Mouse (Mus musculus) kidney, embryonic 15.5 days (tissue): ENCODE results near the gene Myl4. TPM values are rescaled to one million over a fixed set of nuclear protein-coding genes. Genes with fewer than 3 reads are reported as not detected.
A peak's percentile ranks its signal among the peaks of the same experiment; 100 is the strongest.

Source experiments
- ATAC-seq: fragments of 200-750 bp; cut with Nextera tagmentation; replicated peaks from 2 replicates; pipeline ENCODE4 v1.8.0; 2017; ENCODE audit warnings: moderate TSS enrichment; ENCODE audit not compliant: low FRiP score
- H3K27ac ChIP-seq: fragments of 300-500 bp; sonication (generic); 2 replicates; pipeline ENCODE4 v1.5.1; 2015; ENCODE audit warnings: mild to moderate bottlenecking, inconsistent platforms
- H3K27me3 ChIP-seq: fragments of 300-500 bp; sonication (generic); 2 replicates; pipeline ENCODE4 v1.6.1; 2015; ENCODE audit warnings: inconsistent platforms
- H3K36me3 ChIP-seq: fragments of 300-500 bp; sonication (generic); 2 replicates; pipeline ENCODE4 v1.6.1; 2015; ENCODE audit warnings: inconsistent platforms
- H3K4me1 ChIP-seq: fragments of 300-500 bp; sonication (generic); 2 replicates; pipeline ENCODE4 v1.6.1; 2015; ENCODE audit warnings: inconsistent platforms
- H3K4me2 ChIP-seq: fragments of 300-500 bp; sonication (generic); 2 replicates; pipeline ENCODE4 v1.6.1; 2015; ENCODE audit warnings: moderate library complexity, mild to moderate bottlenecking, inconsistent platforms
- H3K4me3 ChIP-seq: fragments of 300-500 bp; sonication (generic); replicated peaks from 2 replicates; pipeline ENCODE4 v1.5.1; 2015; ENCODE audit warnings: mild to moderate bottlenecking, inconsistent platforms
- H3K9ac ChIP-seq: fragments of 300-500 bp; sonication (generic); 2 replicates; pipeline ENCODE4 v1.6.1; 2015; ENCODE audit warnings: mild to moderate bottlenecking, inconsistent platforms
- H3K9me3 ChIP-seq: fragments of 300-500 bp; sonication (generic); replicated peaks from 2 replicates; pipeline ENCODE4 v1.6.1; 2016; ENCODE audit warnings: inconsistent platforms
- WGBS: fragments of 180-500 bp; shearing (Covaris S2); methylation state at CpG from one replicate; pipeline ENCODE4 v1.1.7; 2015; ENCODE audit warnings: mixed read lengths; 5-methylcytosine and 5-hydroxymethylcytosine counted together
- polyA plus RNA-seq: library from polyadenylated mRNA; unstranded; fragments of >200 nt; fragmentation: Nextera tagmentation; extraction: Ambion mirVana; gene quantifications from 2 replicates; pipeline ENCODE4 v1.2.1, GENCODE M21; 2015

Gene Myl4
- polyA plus RNA-seq, 1 experiment from 2014 or later: 16.9 TPM

DNA sequence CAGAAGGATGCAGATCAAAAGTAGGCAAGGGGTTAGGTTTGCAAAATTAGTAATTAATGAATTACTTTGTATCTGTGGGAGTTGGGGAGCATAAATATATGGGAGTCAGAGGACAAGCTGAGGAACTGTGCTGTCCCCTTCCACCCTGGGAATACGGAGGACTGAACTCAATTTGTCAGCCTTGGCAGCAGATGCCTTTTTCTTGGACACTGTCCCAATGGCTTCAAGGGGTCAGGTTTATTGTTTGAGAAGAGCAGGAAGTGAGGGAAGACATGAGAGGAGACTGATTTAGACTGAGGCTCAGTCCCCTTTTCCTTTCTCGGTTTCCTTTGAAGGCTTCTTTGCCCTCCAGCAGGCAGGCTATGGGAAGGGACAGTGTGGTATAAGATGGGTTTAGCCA, 22.1 kb downstream of the Myl4 start:
- Histone ChIP-seq H3K36me3 (no peaks in the 10 kb centered on the region), H3K4me3 (no peak overlapping the region), H3K27ac (no peak overlapping the region), H3K4me1 (peaks cover 17% of the 10 kb centered on the region; the same call in 1 of the 2 replicates), H3K9ac (no peak overlapping the region), H3K9me3 (no peaks in the 10 kb centered on the region; the same call in 1 of the 2 replicates), H3K27me3 (0 out of 2 replicates have a peak, but pooled peaks cover 2% of the 10 kb centered on the region), H3K4me2 (no peak overlapping the region)
- no peak for ATAC-seq
- WGBS: 33% methylated on average over 2 of the region's 2 CpGs

GRCm38 (mm10) chr11:104576772-104577612, 26.5 kb downstream of the Myl4 start:
- H3K9ac ChIP-seq: no peak overlapping the region
- no peak overlapping the region for H3K27ac ChIP-seq
- peaks cover 20% of the 10 kb centered on the region for H3K4me1 ChIP-seq
- no peak for ATAC-seq
- H3K36me3 ChIP-seq: no peaks in the 10 kb centered on the region
- 36% methylated on average over 10 of the region's 10 CpGs for WGBS
- H3K9me3 ChIP-seq: no peaks in the 10 kb centered on the region
- 0 out of 2 replicates have a peak, but pooled peaks cover 3% of the 10 kb centered on the region for H3K27me3 ChIP-seq
- no peak overlapping the region for H3K4me2 ChIP-seq
- H3K4me3 ChIP-seq: no peak overlapping the region

- Histone ChIP-seq H3K27me3 (0 out of 2 replicates have a peak, but pooled peaks cover 3% of the 10 kb centered on the region), H3K4me1 (peaks cover 14% of the 10 kb centered on the region), H3K9ac (no peak overlapping the region), H3K27ac (no peak overlapping the region), H3K9me3 (no peaks in the 10 kb centered on the region), H3K4me2 (no peak overlapping the region), H3K36me3 (no peaks in the 10 kb centered on the region), H3K4me3 (no peak overlapping the region)
- no peak for ATAC-seq
- WGBS: 30% methylated on average over 5 of the region's 5 CpGs
Observed at GRCm38 (mm10) chr11:104578074-104578473, 27.6 kb downstream of the Myl4 start.

DNA sequence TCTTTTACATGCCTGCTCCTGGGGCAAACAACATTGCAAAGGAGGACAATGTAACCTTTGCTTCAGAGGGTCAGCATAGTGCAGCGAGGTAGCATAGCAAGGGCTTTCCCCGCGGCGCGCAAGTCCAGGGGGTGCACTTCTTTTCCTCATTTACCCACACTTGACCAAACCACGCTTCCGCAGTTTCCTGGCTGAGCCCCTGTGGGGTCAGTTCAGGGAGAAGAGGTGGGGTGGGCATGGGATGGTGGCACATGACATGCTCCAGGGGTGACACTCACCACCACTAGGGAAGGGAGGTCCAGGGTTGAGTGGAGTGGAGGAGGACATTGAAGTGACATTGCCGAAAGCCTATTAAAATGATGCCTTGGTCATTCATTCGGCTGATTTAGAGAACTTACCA, 28.6 kb downstream of the Myl4 start:
- no peaks in the 10 kb centered on the region for H3K9me3 ChIP-seq
- H3K27me3 ChIP-seq: 0 out of 2 replicates have a peak, but pooled peaks cover 3% of the 10 kb centered on the region
- 84% methylated on average over 9 of the region's 9 CpGs for WGBS
- H3K4me1 ChIP-seq: peaks cover 14% of the 10 kb centered on the region
- no peak overlapping the region for H3K27ac ChIP-seq
- H3K9ac ChIP-seq: no peak overlapping the region
- ATAC-seq: no peak
- no peak overlapping the region for H3K4me3 ChIP-seq
- H3K4me2 ChIP-seq: no peak overlapping the region
- no peaks in the 10 kb centered on the region for H3K36me3 ChIP-seq

- Histone ChIP-seq H3K9ac (no peak overlapping the region), H3K4me1 (peaks cover 14% of the 10 kb centered on the region), H3K27me3 (0 out of 2 replicates have a peak, but pooled peaks cover 3% of the 10 kb centered on the region), H3K36me3 (no peaks in the 10 kb centered on the region), H3K4me2 (no peak overlapping the region), H3K27ac (no peak overlapping the region), H3K4me3 (no peak overlapping the region), H3K9me3 (no peaks in the 10 kb centered on the region)
- ATAC-seq: no peak
- 93% methylated on average over 8 of the region's 8 CpGs for WGBS
Observed at GRCm38 (mm10) chr11:104579575-104579974, 29.1 kb downstream of the Myl4 start.

GRCm38 (mm10) chr11:104580091-104580490, 29.6 kb downstream of the Myl4 start:
- Histone ChIP-seq H3K36me3 (no peaks in the 10 kb centered on the region), H3K9ac (no peak overlapping the region), H3K27me3 (0 out of 2 replicates have a peak, but pooled peaks cover 3% of the 10 kb centered on the region), H3K4me1 (peaks cover 14% of the 10 kb centered on the region), H3K9me3 (no peaks in the 10 kb centered on the region), H3K27ac (no peak overlapping the region), H3K4me2 (no peak overlapping the region), H3K4me3 (no peak overlapping the region)
- ATAC-seq: 0 out of 2 replicates have a peak, but pooled peaks have one; percentile 47
- WGBS: 58% methylated on average over 6 of the region's 6 CpGs

DNA sequence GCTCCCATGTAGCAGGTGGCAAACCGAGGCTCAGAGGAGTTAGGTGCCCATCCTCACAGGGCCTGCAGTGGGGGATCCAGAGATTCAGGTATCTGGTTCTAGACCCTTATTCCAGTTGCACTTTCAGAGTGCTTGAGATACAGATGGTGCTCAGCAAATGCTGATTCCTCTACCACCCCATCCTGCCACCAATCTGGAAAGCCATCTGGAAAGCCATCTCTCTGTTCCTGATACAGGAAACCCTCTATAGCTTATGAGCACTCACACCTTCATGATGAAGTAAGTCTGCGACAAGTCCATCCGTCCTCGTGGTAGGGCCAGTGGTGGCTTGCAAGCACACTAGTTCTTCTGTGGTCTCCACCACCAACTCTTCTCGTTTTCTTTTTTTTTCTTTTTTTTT, 30.1 kb downstream of the Myl4 start:
- Histone ChIP-seq H3K27me3 (0 out of 2 replicates have a peak, but pooled peaks cover 3% of the 10 kb centered on the region), H3K4me1 (peaks cover 14% of the 10 kb centered on the region), H3K4me3 (no peak overlapping the region), H3K9ac (no peak overlapping the region), H3K36me3 (no peaks in the 10 kb centered on the region), H3K9me3 (no peaks in the 10 kb centered on the region), H3K27ac (no peak overlapping the region), H3K4me2 (no peak overlapping the region)
- WGBS: 94% methylated on average over 5 of the region's 5 CpGs
- ATAC-seq: no peak

DNA sequence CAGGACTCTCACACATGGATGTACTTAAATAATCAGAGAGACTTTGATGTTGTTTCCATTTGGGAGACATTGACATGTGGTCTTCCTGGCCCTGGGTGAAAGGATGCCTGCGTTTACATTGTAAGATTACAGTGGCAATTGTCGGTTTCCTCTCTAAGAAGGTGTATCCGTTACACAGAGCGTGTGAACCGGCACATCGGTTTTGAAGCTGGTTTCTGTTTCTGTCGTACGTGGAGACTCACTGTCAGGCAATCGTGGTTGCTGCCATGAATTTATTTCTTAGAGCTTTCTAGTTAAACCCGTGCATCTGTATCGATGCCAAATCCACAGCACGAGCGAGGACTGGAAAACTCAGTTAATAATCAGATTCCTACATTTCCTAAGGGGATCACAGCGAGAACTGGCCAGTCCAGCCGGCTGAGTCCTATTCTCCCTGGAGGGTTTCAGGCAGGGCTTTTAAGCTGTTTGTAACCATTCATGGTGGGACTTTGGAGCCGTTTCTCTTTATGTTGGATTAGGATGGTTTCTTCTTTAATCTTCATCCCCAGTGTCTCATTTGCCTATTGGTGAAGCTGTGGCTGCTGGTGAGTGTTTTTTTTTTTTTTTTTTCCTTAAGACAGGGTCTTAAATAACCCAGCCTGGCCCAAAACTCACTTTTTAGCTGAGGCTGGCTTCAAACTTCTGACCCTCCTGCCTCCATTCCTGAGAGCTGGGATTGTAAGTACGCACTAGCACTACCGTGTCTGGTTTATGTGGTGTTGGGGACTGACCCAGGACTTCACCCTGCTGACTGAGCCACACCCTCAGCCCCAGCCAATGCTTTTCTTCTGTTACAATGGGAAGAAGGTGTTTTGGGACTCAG, 31.2 kb downstream of the Myl4 start:
- peaks cover 14% of the 10 kb centered on the region for H3K4me1 ChIP-seq
- 34% methylated on average over 18 of the region's 18 CpGs for WGBS
- ATAC-seq: no peak

GRCm38 (mm10) chr11:104582308-104582606, 31.8 kb downstream of the Myl4 start:
- Histone ChIP-seq H3K4me2 (no peak overlapping the region), H3K27ac (no peak overlapping the region), H3K4me1 (peaks cover 12% of the 10 kb centered on the region), H3K36me3 (no peaks in the 10 kb centered on the region), H3K27me3 (0 out of 2 replicates have a peak, but pooled peaks cover 3% of the 10 kb centered on the region), H3K4me3 (no peak overlapping the region), H3K9me3 (no peaks in the 10 kb centered on the region), H3K9ac (no peak overlapping the region)
- 68% methylated on average over 2 of the region's 2 CpGs for WGBS
- ATAC-seq: no peak

More for the DNA sequence above, 31.2 kb downstream of the Myl4 start:
- no peaks in the 10 kb centered on the region for H3K9me3 ChIP-seq
- H3K27ac ChIP-seq: no peak overlapping the region
- peak overlapping the region; percentile 10; the same call in 1 of the 2 replicates for H3K4me3 ChIP-seq
- H3K27me3 ChIP-seq: 0 out of 2 replicates have a peak, but pooled peaks cover 3% of the 10 kb centered on the region
- peak overlapping the region; percentile 38 for H3K4me2 ChIP-seq
- H3K9ac ChIP-seq: peak overlapping the region; percentile 15; the same call in 1 of the 2 replicates
- no peaks in the 10 kb centered on the region for H3K36me3 ChIP-seq

DNA sequence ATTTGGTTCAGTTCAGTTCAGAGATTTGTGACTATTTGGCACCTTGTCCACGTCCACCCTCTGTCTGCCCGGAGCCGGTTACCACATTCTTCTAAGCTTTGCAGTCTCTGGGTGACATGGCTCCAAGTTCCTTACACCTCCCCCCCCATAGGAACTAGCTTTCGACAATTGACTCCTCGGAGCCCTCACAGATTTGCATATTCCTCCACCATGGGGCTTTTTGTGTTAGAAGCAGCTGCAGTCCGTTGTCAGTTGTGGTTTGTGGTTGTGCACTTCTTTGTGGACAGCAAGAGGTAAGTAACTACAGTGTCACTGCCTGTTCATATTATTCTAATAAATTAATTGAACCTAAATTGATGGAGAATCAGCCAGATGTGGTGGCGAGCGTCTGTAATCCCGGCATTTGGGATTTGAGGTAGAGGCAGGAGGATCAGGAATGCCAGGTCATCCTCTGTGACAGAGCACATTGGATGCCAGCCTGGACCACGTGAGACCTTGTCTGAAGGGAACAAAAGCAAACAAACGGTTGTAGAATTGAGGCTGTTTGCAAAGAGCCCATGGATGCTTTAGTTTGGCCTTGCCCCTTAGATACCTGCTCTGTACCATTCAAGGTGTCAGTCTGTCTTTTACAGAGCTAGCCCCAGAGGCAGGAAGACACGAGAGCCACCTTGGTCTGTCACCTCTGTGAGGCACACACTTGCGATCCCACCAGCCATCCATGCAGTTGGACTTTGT, 32.3 kb downstream of the Myl4 start:
- Histone ChIP-seq H3K4me2 (no peak overlapping the region), H3K27ac (no peak overlapping the region), H3K27me3 (no peaks in the 10 kb centered on the region), H3K4me1 (peaks cover 11% of the 10 kb centered on the region; the same call in 1 of the 2 replicates), H3K4me3 (no peak overlapping the region), H3K9me3 (no peaks in the 10 kb centered on the region), H3K36me3 (no peaks in the 10 kb centered on the region), H3K9ac (no peak overlapping the region)
- no peak for ATAC-seq
- WGBS: 62% methylated on average over 13 of the region's 13 CpGs

- no peak overlapping the region for H3K4me3 ChIP-seq
- no peaks in the 10 kb centered on the region for H3K36me3 ChIP-seq
- H3K27ac ChIP-seq: no peak overlapping the region
- 75% methylated on average over 5 of the region's 5 CpGs for WGBS
- H3K4me1 ChIP-seq: peaks cover 11% of the 10 kb centered on the region; the same call in 1 of the 2 replicates
- H3K9ac ChIP-seq: no peak overlapping the region
- H3K27me3 ChIP-seq: no peaks in the 10 kb centered on the region
- no peak for ATAC-seq
- no peak overlapping the region for H3K4me2 ChIP-seq
- no peaks in the 10 kb centered on the region for H3K9me3 ChIP-seq
Observed at GRCm38 (mm10) chr11:104585495-104585894, 35.0 kb downstream of the Myl4 start.
